Mouse (Mus musculus): ENCODE data around the gene Syt2.

Syt2 gene

GRCm38 (mm10) chr1:134706549-134706948 is 60.1 kb downstream of the Syt2 start:
- peak in 1 of 2 experiments; percentile 13 for DNase-seq

- DNase-seq = peak in 1 of 2 experiments; percentile 20
These were observed 61.0 kb downstream of the Syt2 start for GRCm38 (mm10) chr1:134707516-134707915.

- DNase-seq = peak in 1 of 2 experiments; percentile 24
These were observed 61.8 kb downstream of the Syt2 start for GRCm38 (mm10) chr1:134708274-134708673.

GRCm38 (mm10) chr1:134708801-134709385 is 62.4 kb downstream of the Syt2 start:
- DNase-seq = peak; percentile 81

- peak; percentile 73 to 79 for DNase-seq
These were observed 63.2 kb downstream of the Syt2 start for GRCm38 (mm10) chr1:134709411-134710306.

GRCm38 (mm10) chr1:134711061-134711460 is 64.6 kb downstream of the Syt2 start:
- DNase-seq = peak in 1 of 2 experiments; percentile 30

- DNase-seq = peak; percentile 23 to 29
These were observed 65.2 kb downstream of the Syt2 start for GRCm38 (mm10) chr1:134711653-134712052.

GRCm38 (mm10) chr1:134712781-134713299 is 66.4 kb downstream of the Syt2 start:
- DNase-seq = peak in 1 of 2 experiments; percentile 10

- peak; percentile 48 to 49 for DNase-seq
These were observed 67.0 kb downstream of the Syt2 start for GRCm38 (mm10) chr1:134713421-134713969.

GRCm38 (mm10) chr1:134714166-134714565 is 67.7 kb downstream of the Syt2 start:
- peak; percentile 45 to 56 for DNase-seq

- peak; percentile 58 to 79 for DNase-seq
These were observed 68.6 kb downstream of the Syt2 start for GRCm38 (mm10) chr1:134715092-134715491.

GRCm38 (mm10) chr1:134719718-134720304 is 73.3 kb downstream of the Syt2 start:
- peak in 1 of 2 experiments; percentile 49 for DNase-seq

GRCm38 (mm10) chr1:134721486-134721885 is 75.0 kb downstream of the Syt2 start:
- DNase-seq = no peak

GRCm38 (mm10) chr1:134722891-134723290 is 76.4 kb downstream of the Syt2 start:
- peak; percentile 81 to 90 for DNase-seq

GRCm38 (mm10) chr1:134725276-134725675 is 78.8 kb downstream of the Syt2 start:
- peak; percentile 80 to 90 for DNase-seq

GRCm38 (mm10) chr1:134726480-134726879 is 80.0 kb downstream of the Syt2 start:
- peak in 1 of 2 experiments; percentile 33 for DNase-seq

GRCm38 (mm10) chr1:134727256-134727655 is 80.8 kb downstream of the Syt2 start:
- DNase-seq = peak; percentile 56 to 64

- DNase-seq = no peak
These were observed 87.2 kb downstream of the Syt2 start for GRCm38 (mm10) chr1:134733659-134734058.

- no peak for DNase-seq
These were observed 91.0 kb downstream of the Syt2 start for GRCm38 (mm10) chr1:134737463-134737862.

GRCm38 (mm10) chr1:134741433-134741832 is 95.0 kb downstream of the Syt2 start:
- DNase-seq = peak in 1 of 2 experiments; percentile 80

- no peak for DNase-seq
These were observed 95.6 kb downstream of the Syt2 start for GRCm38 (mm10) chr1:134741946-134742661.

- DNase-seq = peak in 1 of 2 experiments; percentile 70
These were observed 99.2 kb downstream of the Syt2 start for GRCm38 (mm10) chr1:134745648-134746047.

Measured in cerebellum, postnatal 14 days (tissue).